Mouse (Mus musculus) embryonic facial prominence, embryonic 15.5 days (tissue): ENCODE measurements around the gene Arhgef6. TPM values are rescaled to one million over a fixed set of nuclear protein-coding genes. Genes with fewer than 3 reads are reported as not detected.

Experiments
- ATAC-seq: fragments of 200-750 bp; cut with Nextera tagmentation; 2 replicates; pipeline ENCODE4 v1.8.0; 2017; ENCODE audit warnings: low read depth, moderate TSS enrichment; ENCODE audit not compliant: insufficient number of reproducible peaks, low FRiP score, low TSS enrichment
- H3K27ac ChIP-seq: fragments of 300-500 bp; sonication (generic); replicated peaks from 2 replicates; pipeline ENCODE4 v1.5.1; 2015; ENCODE audit warnings: mild to moderate bottlenecking, inconsistent platforms
- H3K27me3 ChIP-seq: fragments of 300-500 bp; sonication (generic); 2 replicates; pipeline ENCODE4 v1.6.1; 2015; ENCODE audit warnings: inconsistent platforms
- H3K36me3 ChIP-seq: fragments of 300-500 bp; sonication (generic); 2 replicates; pipeline ENCODE4 v1.6.1; 2015; ENCODE audit warnings: mild to moderate bottlenecking, inconsistent platforms
- H3K4me1 ChIP-seq: fragments of 300-500 bp; sonication (generic); 2 replicates; pipeline ENCODE4 v1.6.1; 2015; ENCODE audit warnings: inconsistent platforms
- H3K4me2 ChIP-seq: fragments of 300-500 bp; sonication (generic); replicated peaks from 2 replicates; pipeline ENCODE4 v1.6.1; 2015; ENCODE audit warnings: mild to moderate bottlenecking, inconsistent platforms
- H3K4me3 ChIP-seq: fragments of 300-500 bp; sonication (generic); replicated peaks from 2 replicates; pipeline ENCODE4 v1.5.1; 2015; ENCODE audit warnings: mild to moderate bottlenecking, inconsistent platforms
- H3K9ac ChIP-seq: fragments of 300-500 bp; sonication (generic); 2 replicates; pipeline ENCODE4 v1.6.1; 2015; ENCODE audit warnings: inconsistent platforms
- H3K9me3 ChIP-seq: fragments of 300-500 bp; sonication (generic); replicated peaks from 2 replicates; pipeline ENCODE4 v1.6.1; 2016; ENCODE audit warnings: inconsistent platforms
- WGBS: fragments of 180-500 bp; shearing (Covaris S2); methylation state at CpG from one replicate; pipeline ENCODE4 v1.1.7; 2015; 5-methylcytosine and 5-hydroxymethylcytosine counted together
- polyA plus RNA-seq: library from polyadenylated mRNA; unstranded; fragments of >200 nt; fragmentation: Nextera tagmentation; extraction: Ambion mirVana; gene quantifications from 2 replicates; pipeline ENCODE4 v1.2.1, GENCODE M21; 2015

Gene Arhgef6
- polyA plus RNA-seq, 1 experiment from 2014 or later, result 16.2 TPM

GRCm38 (mm10) chrX:57196319-57196718, 142.2 kb downstream of the Arhgef6 start:
- H3K36me3 ChIP-seq, result no peaks in the 10 kb centered on the region
- H3K9me3 ChIP-seq, result no peaks in the 10 kb centered on the region

GRCm38 (mm10) chrX:57189335-57189734, 149.2 kb downstream of the Arhgef6 start:
- Histone ChIP-seq H3K9me3 (no peaks in the 10 kb centered on the region), H3K36me3 (no peaks in the 10 kb centered on the region), H3K9ac (no peak overlapping the region), H3K27ac (no peak overlapping the region), H3K4me1 (no peaks in the 10 kb centered on the region), H3K4me3 (no peak overlapping the region), H3K27me3 (no peaks in the 10 kb centered on the region), H3K4me2 (no peak overlapping the region)
- WGBS, result 83% methylated on average over 5 of the region's 5 CpGs
- no peak for ATAC-seq

More at GRCm38 (mm10) chrX:57196319-57196718, 142.2 kb downstream of the Arhgef6 start:
- no peak overlapping the region for H3K4me2 ChIP-seq
- 79% methylated on average over 9 of the region's 9 CpGs for WGBS
- ATAC-seq, result no peak
- no peak overlapping the region for H3K9ac ChIP-seq
- no peaks in the 10 kb centered on the region for H3K27me3 ChIP-seq
- no peak overlapping the region for H3K4me3 ChIP-seq
- no peak overlapping the region for H3K27ac ChIP-seq
- no peaks in the 10 kb centered on the region for H3K4me1 ChIP-seq

- ATAC-seq, result no peak
- 82% methylated on average over 8 of the region's 8 CpGs for WGBS
- H3K36me3 ChIP-seq, result no peaks in the 10 kb centered on the region
- no peak overlapping the region for H3K4me2 ChIP-seq
- H3K27me3 ChIP-seq, result no peaks in the 10 kb centered on the region
- H3K4me1 ChIP-seq, result no peaks in the 10 kb centered on the region
- H3K9ac ChIP-seq, result no peak overlapping the region
- no peaks in the 10 kb centered on the region for H3K9me3 ChIP-seq
- H3K4me3 ChIP-seq, result no peak overlapping the region
- H3K27ac ChIP-seq, result no peak overlapping the region
Measured at GRCm38 (mm10) chrX:57187301-57187700, 151.2 kb downstream of the Arhgef6 start.

- H3K4me2 ChIP-seq, result no peak overlapping the region
- no peak overlapping the region for H3K27ac ChIP-seq
- H3K9ac ChIP-seq, result no peak overlapping the region
- 85% methylated on average over 3 of the region's 3 CpGs for WGBS
- H3K9me3 ChIP-seq, result no peaks in the 10 kb centered on the region
- ATAC-seq, result no peak
- no peaks in the 10 kb centered on the region for H3K36me3 ChIP-seq
- H3K27me3 ChIP-seq, result no peaks in the 10 kb centered on the region
- no peaks in the 10 kb centered on the region for H3K4me1 ChIP-seq
- no peak overlapping the region for H3K4me3 ChIP-seq
Measured at GRCm38 (mm10) chrX:57183359-57183758, 155.2 kb downstream of the Arhgef6 start.

GRCm38 (mm10) chrX:57182470-57182869, 156.1 kb downstream of the Arhgef6 start:
- 70% methylated on average over 2 of the region's 2 CpGs for WGBS
- Histone ChIP-seq H3K9ac (no peak overlapping the region), H3K27me3 (no peaks in the 10 kb centered on the region), H3K4me1 (no peaks in the 10 kb centered on the region), H3K9me3 (no peaks in the 10 kb centered on the region), H3K4me3 (no peak overlapping the region), H3K27ac (no peak overlapping the region), H3K4me2 (no peak overlapping the region), H3K36me3 (no peaks in the 10 kb centered on the region)
- no peak for ATAC-seq

Other genes with a start within 250 kb of the Arhgef6 start
- gene Cd40lg, start 126.6 kb downstream of the Arhgef6 start, polyA plus RNA-seq, result not detected in 2 replicates
- gene Rbmx, start 54.3 kb upstream of the Arhgef6 start, polyA plus RNA-seq, result 103 and 108 TPM in 2 replicates
- not detected in 2 replicates for gene Gm364, start 70.4 kb upstream of the Arhgef6 start, polyA plus RNA-seq
- gene Gpr101, start 165.0 kb upstream of the Arhgef6 start, polyA plus RNA-seq, result not detected in 2 replicates